9 mouse cellular contexts compared by ENCODE assay signal in genomic region chr5:96768846-96769471, GRCm38 (mm10). TPM values are rescaled to one million over a fixed set of nuclear protein-coding genes. Genes with fewer than 3 reads are reported as not detected.
DNase-seq lines count a peak whose midpoint lies in the region; ATAC-seq and TF ChIP-seq lines count a peak whose summit lies in the region.
"Had no signal": no experiment of that assay in that cellular context is flagged by ENCODE, and none has a peak within 500 bp of the region (broad histone marks: within the 10 kb centered on the region; RNA-seq: fewer than 3 reads in every experiment).

No protein-coding gene starts in this region.

- no peaks in the 10 kb centered on the region for H3K9me3 ChIP-seq in lung, postnatal 0 days (ENCODE audit: low read length)

- TF ChIP-seq CTCF in lung, postnatal 0 days (IDR thresholded peaks at IDR 0.05) = peak; percentile 87

- no peaks in the 10 kb centered on the region for H3K27me3 ChIP-seq in lung, postnatal 0 days (replicated peaks; ENCODE audit: insufficient read depth, low read length)

- no peak overlapping the region for H3K9ac ChIP-seq in lung, postnatal 0 days (replicated peaks; ENCODE audit: low read depth)

- no peak for ATAC-seq in CD4-positive, CD25-positive, alpha-beta regulatory T cell, adult 4 months
- peak; percentile 78 for ATAC-seq in lung, postnatal 0 days

- TF ChIP-seq EP300 in lung, postnatal 0 days (IDR thresholded peaks at IDR 0.05) = peak; percentile 80

- 42% methylated on average over 10 of the region's 10 CpGs for WGBS in lung, postnatal 0 days

- no peaks in the 10 kb centered on the region for H3K36me3 ChIP-seq in lung, postnatal 0 days (ENCODE audit: insufficient read depth, low read length)

- DNase-seq in CD4-positive, CD25-positive, alpha-beta regulatory T cell, adult 2 months (ENCODE audit: low read depth, low spot score) = peak; percentile 51
- DNase-seq in adrenal gland, adult 2 months = peak; percentile 53
- DNase-seq in embryo, embryonic 10 days (ENCODE audit: low spot score) = peak; percentile 76
- DNase-seq in gastrocnemius, postnatal 4 days (ENCODE audit: low spot score in 2 of 2) = peak; percentile 28 to 50
- DNase-seq in layer of hippocampus, adult 18-20 months (ENCODE audit: low spot score in 2 of 2) = peak; percentile 69 to 87
- peak; percentile 73 for DNase-seq in lung, postnatal 0 days (ENCODE audit: low spot score)
- peak; percentile 71 for DNase-seq in right cerebral cortex, postnatal 14 days

- no peaks in the 10 kb centered on the region for H3K4me1 ChIP-seq in lung, postnatal 0 days (ENCODE audit: insufficient read depth, low read depth, low read length)

- no peak overlapping the region for H3K27ac ChIP-seq in lung, postnatal 0 days (ENCODE audit: low read length)
- H3K27ac ChIP-seq: macrophage had no signal

- H3K4me2 ChIP-seq in lung, postnatal 0 days (replicated peaks; ENCODE audit: low read depth, low read length) = no peak overlapping the region

- no peak overlapping the region for H3K4me3 ChIP-seq in lung, postnatal 0 days (ENCODE audit: low read depth, low read length)

RNA-seq across cellular contexts. Expression of gene Anxa3, which starts 24.2 kb away (rescaled TPM):
- polyA plus RNA-seq in CD4-positive, CD25-positive, alpha-beta regulatory T cell, adult 4 months (2017; shearing (Covaris generic)) = under 1 TPM; 0.62 to 0.81 TPM
- total RNA-seq in adrenal gland, adult 2 months (2021) = 10 to 100 TPM; 14.8 to 22.9 TPM
- 2.1 and 2.3 TPM in 2 replicates for polyA plus RNA-seq in adrenal gland, adult 2 months (2012; rRNA removed)
- total RNA-seq in gastrocnemius, postnatal 4 days (2021) = 10 to 100 TPM; 38.2 to 43.0 TPM
- 10 to 100 TPM; 12.0 to 13.5 TPM for total RNA-seq in layer of hippocampus, adult 18-20 months (2021)
- 436 and 556 TPM in 2 replicates for polyA plus RNA-seq in lung, postnatal 0 days (2015; fragmentation: Nextera tagmentation; extraction: Ambion mirVana)
